Mouse (Mus musculus) heart, embryonic 14.5 days (tissue): ENCODE data around the gene Crabp2. TPM values are rescaled to one million over a fixed set of nuclear protein-coding genes. Genes with fewer than 3 reads are reported as not detected.
"Not testable (repeated sequence)": the region's sequence is repeated elsewhere in the genome, so short reads cannot be mapped to it uniquely, and the experiment has no call there.

ENCODE experiments used
- ATAC-seq: fragments of 200-750 bp; cut with Nextera tagmentation; 2 replicates; pipeline ENCODE4 v1.8.0; 2017; ENCODE audit warnings: low read depth, moderate TSS enrichment; ENCODE audit not compliant: insufficient number of reproducible peaks, insufficient read depth, low FRiP score
- H3K27ac ChIP-seq, 2 experiments: fragments of 200-500 bp in 1 of 2; fragments of 300-500 bp in 1 of 2; sonication (generic) in 1 of 2; replicated peaks in 1 of 2; 2 replicates each; pipeline ENCODE4 v1.5.1; 2012 to 2014; ENCODE audit warnings: low read depth in 2 of 2, low read length in 2 of 2, control low read depth in 1 of 2, mild to moderate bottlenecking in 1 of 2, mixed read lengths in 1 of 2; ENCODE audit not compliant: control insufficient read depth in 1 of 2, insufficient read depth in 1 of 2
- H3K27me3 ChIP-seq: fragments of 300-500 bp; sonication (generic); 2 replicates; pipeline ENCODE4 v1.6.1; 2014; ENCODE audit warnings: mild to moderate bottlenecking, low read length, control low read depth; ENCODE audit not compliant: control insufficient read depth, insufficient read depth
- H3K36me3 ChIP-seq: fragments of 300-500 bp; sonication (generic); 2 replicates; pipeline ENCODE4 v1.6.1; 2014; ENCODE audit warnings: mild to moderate bottlenecking, control low read depth, low read length, mixed read lengths; ENCODE audit not compliant: control insufficient read depth, insufficient read depth
- H3K4me1 ChIP-seq, 2 experiments: fragments of 200-500 bp in 1 of 2; fragments of 300-500 bp in 1 of 2; sonication (generic) in 1 of 2; 2 replicates each; pipeline ENCODE4 v1.6.1; 2012 to 2014; ENCODE audit warnings: low read length in 2 of 2, control low read depth in 1 of 2, mixed read lengths in 1 of 2; ENCODE audit not compliant: control insufficient read depth in 2 of 2, insufficient read depth in 2 of 2
- H3K4me2 ChIP-seq: fragments of 300-500 bp; sonication (generic); 2 replicates; pipeline ENCODE4 v1.6.1; 2014; ENCODE audit warnings: mild to moderate bottlenecking, low read length
- H3K4me3 ChIP-seq, 2 experiments: fragments of 200-500 bp in 1 of 2; fragments of 300-500 bp in 1 of 2; sonication (generic) in 1 of 2; 2 replicates each; pipeline ENCODE4 v1.5.1; 2012 to 2014; ENCODE audit warnings: low read length in 2 of 2, mild to moderate bottlenecking in 2 of 2, control low read depth in 1 of 2, low read depth in 1 of 2, moderate library complexity in 1 of 2; ENCODE audit not compliant: control insufficient read depth in 1 of 2, insufficient read depth in 1 of 2
- H3K9ac ChIP-seq: fragments of 300-500 bp; sonication (generic); 2 replicates; pipeline ENCODE4 v1.6.1; 2014; ENCODE audit warnings: mild to moderate bottlenecking, low read length
- H3K9me3 ChIP-seq: fragments of 300-500 bp; sonication (generic); 2 replicates; pipeline ENCODE4 v1.6.1; 2016; ENCODE audit warnings: low read length, control low read depth; ENCODE audit not compliant: control insufficient read depth
- WGBS: fragments of 180-500 bp; shearing (Covaris S2); extraction: QIAGEN DNeasy Blood & Tissue Kit; methylation state at CpG from one replicate; pipeline ENCODE4 v1.1.7; 2014; 5-methylcytosine and 5-hydroxymethylcytosine counted together
- polyA plus RNA-seq: library from polyadenylated mRNA; unstranded; fragments of >200 nt; fragmentation: Nextera tagmentation; extraction: Ambion mirVana; gene quantifications from 2 replicates; pipeline ENCODE4 v1.2.1, GENCODE M21; 2014

Gene Crabp2
- polyA plus RNA-seq, result 1.6 and 2.4 TPM in 2 replicates

DNA sequence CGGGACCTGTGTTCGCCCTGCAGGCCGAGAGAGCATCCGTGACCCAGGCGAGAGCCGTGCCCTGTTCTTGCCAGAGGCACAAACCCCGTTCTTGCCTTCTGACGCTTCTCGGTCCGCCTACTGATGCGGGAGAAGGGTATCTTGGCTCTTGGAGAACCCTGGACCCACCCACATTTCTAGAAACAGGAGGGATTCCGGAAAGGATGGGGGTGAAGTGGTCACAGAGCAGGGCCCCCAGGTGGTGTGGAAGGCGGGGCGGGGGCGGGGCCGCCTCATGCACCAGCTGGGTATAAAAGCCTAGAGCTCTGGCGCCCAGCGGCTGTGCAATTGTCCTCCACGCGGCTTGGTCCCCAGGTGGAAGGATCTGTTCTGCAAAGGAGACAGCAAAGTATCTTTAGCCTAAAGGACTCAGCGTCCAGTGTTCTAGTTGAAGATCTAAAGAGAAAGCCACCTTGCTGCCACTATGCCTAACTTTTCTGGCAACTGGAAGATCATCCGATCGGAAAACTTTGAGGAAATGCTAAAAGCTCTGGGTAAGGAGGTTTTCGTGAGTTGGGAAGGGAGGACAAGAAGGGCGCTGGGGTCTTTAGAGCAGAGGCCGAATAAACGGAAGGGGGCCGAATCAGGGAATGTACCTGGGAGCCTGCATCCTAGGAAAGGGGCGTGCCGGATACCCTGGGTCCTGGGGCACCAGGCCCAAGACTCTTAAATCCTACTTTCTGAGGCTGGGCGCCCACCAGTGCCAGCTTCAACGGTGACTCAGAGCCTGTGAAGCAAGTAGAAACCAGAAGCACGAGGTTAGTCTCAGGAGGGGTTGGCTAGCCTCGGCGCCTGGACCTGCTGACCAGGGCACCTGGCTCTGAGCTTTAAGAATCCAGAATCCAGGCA is at the start of gene Crabp2:
Gene Crabp2, plus strand, starts transcription at position 289 of the 888 bp plus-strand sequence.
- H3K9ac ChIP-seq, result peak within 1 kb of the TSS; percentile 18; the same call in 1 of the 2 replicates
- H3K4me1 ChIP-seq, result peaks cover 22 to 23% of the 10 kb centered on the region in 2 experiments
- no peak for ATAC-seq
- no peaks in the 10 kb centered on the region for H3K9me3 ChIP-seq
- H3K27ac ChIP-seq, result no peak within 1 kb of the TSS
- H3K4me3 ChIP-seq, result peak within 1 kb of the TSS; percentile 9 to 33; a peak in 3 of 4 replicates
- H3K27me3 ChIP-seq, result peaks cover 61% of the 10 kb centered on the region
- WGBS, result 4% methylated on average over 35 of the region's 35 CpGs
- no peaks in the 10 kb centered on the region for H3K36me3 ChIP-seq
- peak within 1 kb of the TSS; percentile 63 for H3K4me2 ChIP-seq

DNA sequence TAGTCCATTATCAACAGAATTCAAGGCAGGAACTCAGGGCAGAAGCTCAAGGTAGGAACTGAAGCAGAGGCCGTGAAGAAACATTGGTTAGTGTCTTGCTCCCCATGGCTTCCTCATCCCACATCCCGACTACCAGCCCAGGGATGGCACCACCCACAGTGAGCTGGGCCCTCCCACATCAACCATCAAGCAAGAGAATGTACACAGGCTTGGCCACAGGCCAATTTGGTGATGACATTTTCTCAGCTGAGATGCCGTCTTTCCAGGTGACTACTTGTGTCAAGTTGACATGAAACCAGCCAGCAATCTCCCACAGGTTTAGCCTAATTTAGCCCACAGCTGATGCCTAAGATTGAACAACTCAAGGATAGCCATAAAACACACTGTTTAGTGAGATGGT is 49.2 kb upstream of the Crabp2 start:
- no peak overlapping the region for H3K27ac ChIP-seq
- H3K36me3 ChIP-seq, result no peaks in the 10 kb centered on the region
- no peak overlapping the region for H3K4me2 ChIP-seq
- no peaks in the 10 kb centered on the region for H3K4me1 ChIP-seq
- no peak for ATAC-seq
- H3K4me3 ChIP-seq, result no peak overlapping the region
- WGBS, result 63% methylated on average over 3 of the region's 3 CpGs
- no peaks in the 10 kb centered on the region for H3K9me3 ChIP-seq
- H3K27me3 ChIP-seq, result no peaks in the 10 kb centered on the region
- no peak overlapping the region for H3K9ac ChIP-seq

GRCm38 (mm10) chr3:87899776-87900175 is 48.7 kb upstream of the Crabp2 start:
- Histone ChIP-seq H3K27ac (no peak overlapping the region), H3K36me3 (no peaks in the 10 kb centered on the region), H3K9me3 (no peaks in the 10 kb centered on the region), H3K4me3 (no peak overlapping the region), H3K27me3 (no peaks in the 10 kb centered on the region), H3K9ac (no peak overlapping the region), H3K4me2 (no peak overlapping the region), H3K4me1 (no peaks in the 10 kb centered on the region)
- ATAC-seq, result no peak
- WGBS, result 65% methylated on average over 3 of the region's 3 CpGs

DNA sequence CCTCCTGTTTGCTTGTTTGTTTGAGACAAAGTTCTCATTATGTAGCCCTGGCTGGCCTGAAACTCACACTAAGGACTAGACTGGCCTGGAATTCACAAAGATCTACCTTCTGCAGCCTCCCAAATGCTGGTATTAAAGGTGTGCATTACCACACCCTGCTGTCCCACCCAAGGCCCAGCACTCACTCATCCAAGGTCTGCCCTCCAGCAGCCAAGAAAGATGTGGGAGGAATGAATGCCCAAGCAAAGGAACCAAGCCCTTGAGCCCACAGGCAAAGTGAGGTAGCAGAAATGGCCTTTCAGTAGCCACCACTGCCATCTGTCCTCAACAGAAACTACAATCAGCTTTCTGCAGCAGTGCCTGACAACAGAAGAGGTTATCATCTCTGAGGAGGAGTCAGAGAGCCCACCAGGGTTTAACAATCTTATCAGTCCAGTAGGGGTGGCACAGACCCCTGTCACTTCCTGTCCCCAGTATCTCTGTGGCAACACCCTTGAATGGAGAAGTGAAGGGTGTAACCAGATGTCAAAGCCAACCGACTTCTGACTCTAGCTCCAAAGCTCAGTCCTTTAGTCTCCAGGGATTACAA is 47.3 kb upstream of the Crabp2 start:
- no peak for ATAC-seq
- H3K27ac ChIP-seq, result no peak overlapping the region
- 3% methylated on average over 1 of the region's 1 CpGs for WGBS

GRCm38 (mm10) chr3:87901959-87902358 is 46.5 kb upstream of the Crabp2 start:
- not testable (repeated sequence) for H3K27ac ChIP-seq, H3K4me1 ChIP-seq, H3K27me3 ChIP-seq, H3K4me3 ChIP-seq, H3K9ac ChIP-seq, H3K36me3 ChIP-seq, H3K4me2 ChIP-seq, ATAC-seq, H3K9me3 ChIP-seq
- 80% methylated on average over 6 of the region's 6 CpGs for WGBS

More for the DNA sequence above, 47.3 kb upstream of the Crabp2 start:
- Histone ChIP-seq H3K4me1 (no peaks in the 10 kb centered on the region), H3K9ac (no peak overlapping the region), H3K4me2 (no peak overlapping the region), H3K4me3 (no peak overlapping the region), H3K36me3 (no peaks in the 10 kb centered on the region), H3K27me3 (no peaks in the 10 kb centered on the region), H3K9me3 (no peaks in the 10 kb centered on the region)

- peaks cover 11 to 14% of the 10 kb centered on the region in 2 experiments for H3K4me1 ChIP-seq
- 64% methylated on average over 5 of the region's 5 CpGs for WGBS
- no peaks in the 10 kb centered on the region for H3K9me3 ChIP-seq
- no peak overlapping the region for H3K4me2 ChIP-seq
- ATAC-seq, result no peak
- H3K9ac ChIP-seq, result no peak overlapping the region
- H3K27me3 ChIP-seq, result no peaks in the 10 kb centered on the region
- H3K4me3 ChIP-seq, result no peak overlapping the region
- H3K36me3 ChIP-seq, result no peaks in the 10 kb centered on the region
- H3K27ac ChIP-seq, result no peak overlapping the region
Observed at GRCm38 (mm10) chr3:87903821-87904220, 44.6 kb upstream of the Crabp2 start.

DNA sequence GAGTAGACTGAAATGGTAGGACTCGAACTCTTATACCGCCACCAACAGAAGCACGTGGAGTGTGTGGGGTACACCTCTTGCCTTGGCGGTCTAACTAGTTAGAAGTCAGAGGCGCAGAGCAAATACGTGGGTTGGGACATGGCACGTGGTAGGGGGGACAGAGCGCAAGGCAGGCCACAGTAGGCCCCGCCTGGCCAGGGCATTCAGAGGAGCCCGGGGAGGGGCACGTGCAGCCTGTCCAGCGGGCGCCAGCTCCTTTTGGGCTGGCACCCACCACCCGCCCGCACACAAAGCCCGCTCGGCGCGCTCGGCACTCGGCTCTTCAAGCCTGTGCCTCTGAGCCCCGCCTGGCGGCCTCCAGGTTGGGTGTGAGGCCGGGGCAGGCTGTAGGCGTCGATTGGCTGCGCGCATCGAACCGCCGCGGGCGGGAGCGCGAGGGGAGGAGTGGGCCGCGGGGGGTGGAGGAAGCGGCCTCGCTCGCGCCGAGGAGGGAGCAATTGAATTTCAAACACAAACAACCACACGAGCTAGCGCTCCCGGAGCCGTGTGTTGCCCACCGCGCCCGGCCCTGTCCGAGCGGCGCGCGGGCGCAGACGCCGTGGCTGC is 42.5 kb upstream of the Crabp2 start, which contains the start of gene Hdgf:
Gene Hdgf, plus strand, starts transcription at position 442 of the 606 bp plus-strand sequence.
- Histone ChIP-seq H3K4me2 (peak within 1 kb of the TSS; percentile 86), H3K36me3 (no peaks in the 10 kb centered on the region), H3K9ac (peak within 1 kb of the TSS; percentile 99), H3K27me3 (no peaks in the 10 kb centered on the region), H3K4me1 (peaks cover 23 to 35% of the 10 kb centered on the region in 2 experiments), H3K9me3 (no peaks in the 10 kb centered on the region), H3K4me3 (peak within 1 kb of the TSS; percentile 89 to 100), H3K27ac (peak within 1 kb of the TSS; percentile 91 to 97)
- peak; percentile 94 for ATAC-seq
- under 1% methylated on average over 43 of the region's 57 CpGs for WGBS
